Mouse (Mus musculus) bone marrow, adult 2 months (tissue): ENCODE measurements at regions not wholly inside any gene's neighbourhood (a gene's known extent, or its start where the extent isn't known, plus 50 kb on each side); places are given as distances from the start of the nearest gene placed in this dataset.

Experiments
- CTCF ChIP-seq: fragments of 200-500 bp; IDR thresholded peaks from 2 replicates; pipeline ENCODE4 v1.5.1; 2011; ENCODE audit warnings: low read length, control low read depth; ENCODE audit not compliant: control insufficient read depth, insufficient read depth
- POLR2A ChIP-seq: fragments of 200-500 bp; IDR thresholded peaks from 2 replicates; pipeline ENCODE4 v1.6.1; 2011; ENCODE audit warnings: low read depth, mild to moderate bottlenecking, control low read depth, low read length, borderline replicate concordance; ENCODE audit not compliant: control insufficient read depth

GRCm38 (mm10) chr10:111684409-111685346 lies 178.6 kb downstream of the Phlda1 start:
- TF ChIP-seq CTCF (no peak), POLR2A (no peak)
